Mouse (Mus musculus) olfactory bulb, adult 2 months (tissue): ENCODE measurements at regions not wholly inside any gene's neighbourhood (a gene's known extent, or its start where the extent isn't known, plus 50 kb on each side); places are given as distances from the start of the nearest gene placed in this dataset.

Experiments used
- CTCF ChIP-seq: fragments of 200-500 bp; IDR thresholded peaks from 2 replicates; pipeline ENCODE4 v1.5.1; 2012; ENCODE audit warnings: low read depth, mild to moderate bottlenecking, low read length, moderate library complexity; ENCODE audit not compliant: insufficient read depth
- POLR2A ChIP-seq: fragments of 200-500 bp; IDR thresholded peaks from 2 replicates; pipeline ENCODE4 v1.6.1; 2012; ENCODE audit warnings: mild to moderate bottlenecking, low read depth, low read length, moderate library complexity; ENCODE audit not compliant: insufficient read depth

DNA sequence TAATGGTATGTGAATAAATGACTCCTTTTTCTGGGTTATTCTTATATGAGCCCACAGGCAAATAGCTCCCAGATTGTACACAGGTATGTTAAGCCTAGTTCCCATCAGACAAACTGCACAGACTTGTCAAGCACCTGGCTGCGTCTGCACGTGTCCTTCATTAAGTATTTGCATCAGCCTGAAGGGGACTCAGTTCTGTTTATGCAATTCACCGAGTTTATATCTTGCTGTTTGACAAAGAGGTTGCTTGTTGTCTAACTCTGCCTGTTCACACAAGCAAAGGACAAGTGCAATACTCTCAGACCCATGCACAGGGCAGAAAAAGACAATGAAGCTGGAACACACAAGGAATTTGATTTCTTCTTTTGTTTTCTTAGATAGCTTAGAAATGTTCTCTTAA is 215.2 kb downstream of the Arl4a start:
- TF ChIP-seq POLR2A (no peak), CTCF (no peak)
